Mouse (Mus musculus): ENCODE measurements around the gene Foxn3.

Foxn3 gene

GRCm38 (mm10) chr12:99467256-99467883, 96.0 kb downstream of the Foxn3 start:
- DNase-seq (ENCODE audit: low spot score in 2 of 2): no peak

- DNase-seq (ENCODE audit: low spot score in 2 of 2): no peak
Measured at GRCm38 (mm10) chr12:99466426-99466825, 97.0 kb downstream of the Foxn3 start.

- no peak for DNase-seq (ENCODE audit: low spot score in 2 of 2)
Measured at GRCm38 (mm10) chr12:99464291-99464690, 99.1 kb downstream of the Foxn3 start.

- DNase-seq (ENCODE audit: low spot score in 2 of 2): no peak
Measured at GRCm38 (mm10) chr12:99462846-99463245, 100.5 kb downstream of the Foxn3 start.

GRCm38 (mm10) chr12:99462302-99462701, 101.1 kb downstream of the Foxn3 start:
- no peak for DNase-seq (ENCODE audit: low spot score in 2 of 2)

GRCm38 (mm10) chr12:99457521-99458205, 105.7 kb downstream of the Foxn3 start:
- DNase-seq (ENCODE audit: low spot score in 2 of 2): no peak

GRCm38 (mm10) chr12:99455580-99455979, 107.8 kb downstream of the Foxn3 start:
- DNase-seq (ENCODE audit: low spot score in 2 of 2): no peak

- DNase-seq (ENCODE audit: low spot score in 2 of 2): no peak
Measured at GRCm38 (mm10) chr12:99454394-99454793, 109.0 kb downstream of the Foxn3 start.

- no peak for DNase-seq (ENCODE audit: low spot score in 2 of 2)
Measured at GRCm38 (mm10) chr12:99453797-99454196, 109.6 kb downstream of the Foxn3 start.

- DNase-seq (ENCODE audit: low spot score in 2 of 2): no peak
Measured at GRCm38 (mm10) chr12:99450076-99450475, 113.3 kb downstream of the Foxn3 start.

GRCm38 (mm10) chr12:99447791-99448190, 115.6 kb downstream of the Foxn3 start:
- DNase-seq (ENCODE audit: low spot score in 2 of 2): no peak

GRCm38 (mm10) chr12:99445018-99445674, 118.2 kb downstream of the Foxn3 start:
- no peak for DNase-seq (ENCODE audit: low spot score in 2 of 2)

- DNase-seq (ENCODE audit: low spot score in 2 of 2): no peak
Measured at GRCm38 (mm10) chr12:99442819-99443218, 120.6 kb downstream of the Foxn3 start.

- no peak for DNase-seq (ENCODE audit: low spot score in 2 of 2)
Measured at GRCm38 (mm10) chr12:99440953-99441352, 122.4 kb downstream of the Foxn3 start.

GRCm38 (mm10) chr12:99440022-99440421, 123.4 kb downstream of the Foxn3 start:
- no peak for DNase-seq (ENCODE audit: low spot score in 2 of 2)

- no peak for DNase-seq (ENCODE audit: low spot score in 2 of 2)
Measured at GRCm38 (mm10) chr12:99435189-99435588, 128.2 kb downstream of the Foxn3 start.

- DNase-seq (ENCODE audit: low spot score in 2 of 2): no peak
Measured at GRCm38 (mm10) chr12:99433402-99433801, 130.0 kb downstream of the Foxn3 start.

- no peak for DNase-seq (ENCODE audit: low spot score in 2 of 2)
Measured at GRCm38 (mm10) chr12:99431541-99431940, 131.8 kb downstream of the Foxn3 start.

- no peak for DNase-seq (ENCODE audit: low spot score in 2 of 2)
Measured at GRCm38 (mm10) chr12:99430992-99431391, 132.4 kb downstream of the Foxn3 start.

- DNase-seq (ENCODE audit: low spot score in 2 of 2): no peak
Measured at GRCm38 (mm10) chr12:99429101-99429500, 134.3 kb downstream of the Foxn3 start.

GRCm38 (mm10) chr12:99426207-99426916, 137.0 kb downstream of the Foxn3 start:
- no peak for DNase-seq (ENCODE audit: low spot score in 2 of 2)

GRCm38 (mm10) chr12:99419396-99419760, 144.0 kb downstream of the Foxn3 start:
- DNase-seq (ENCODE audit: low spot score in 2 of 2): no peak

Measured in thymus, postnatal 10 days (tissue).